ENCODE assay signal across 9 mouse cellular contexts in the genomic region with DNA sequence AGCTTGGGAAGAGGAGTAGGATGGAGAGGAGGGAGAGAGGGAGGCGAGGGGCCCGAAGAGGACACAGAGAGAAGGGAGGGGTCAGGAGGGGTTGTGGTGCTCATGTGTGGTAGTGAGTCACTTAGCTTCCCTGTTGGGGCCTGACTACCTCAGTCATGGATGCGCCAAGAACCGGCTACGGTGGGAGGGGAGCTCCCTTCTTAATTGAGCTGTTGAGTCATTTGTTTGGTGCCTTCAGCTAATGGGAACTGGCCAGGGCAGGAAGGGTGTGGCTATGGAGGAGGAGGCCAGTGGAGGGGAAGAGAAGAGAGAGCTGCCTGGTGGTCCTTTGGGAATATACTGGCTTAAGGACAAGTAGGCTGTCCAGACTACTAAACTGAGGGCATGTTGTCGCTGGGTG.
A peak's percentile ranks its signal among the peaks of the same experiment; 100 is the strongest.
DNase-seq lines count a peak whose midpoint lies in the region; ATAC-seq and TF ChIP-seq lines count a peak whose summit lies in the region.
"Had no signal": no experiment of that assay in that cellular context is flagged by ENCODE, and none has a peak within 500 bp of the region (broad histone marks: within the 10 kb centered on the region; RNA-seq: fewer than 3 reads in every experiment).

No protein-coding gene starts in this region.

- no peak for TF ChIP-seq EP300 in lung, postnatal 0 days (IDR thresholded peaks at IDR 0.05)

- no peak overlapping the region for H3K4me3 ChIP-seq in hindbrain, embryonic 11.5 days (ENCODE audit: low read depth, low read length)
- H3K4me3 ChIP-seq in hindbrain, postnatal 0 days (ENCODE audit: low read length), result no peak overlapping the region
- no peak overlapping the region for H3K4me3 ChIP-seq in heart, embryonic 10.5 days
- H3K4me3 ChIP-seq in lung, postnatal 0 days (ENCODE audit: low read depth, low read length), result no peak overlapping the region

- POLR2A ChIA-PET in Patski (lab: Charles Lee), result no interaction called here

- no peak overlapping the region for H3K4me2 ChIP-seq in hindbrain, embryonic 11.5 days (replicated peaks; ENCODE audit: low read depth, low read length)
- H3K4me2 ChIP-seq in hindbrain, postnatal 0 days (ENCODE audit: low read depth, low read length), result no peak overlapping the region
- no peak overlapping the region for H3K4me2 ChIP-seq in lung, postnatal 0 days (replicated peaks; ENCODE audit: low read depth, low read length)
- H3K4me2 ChIP-seq: lung, embryonic 14.5 days had no signal

- WGBS in hindbrain, embryonic 11.5 days, result 66% methylated on average over 6 of the region's 6 CpGs
- 60% methylated on average over 6 of the region's 6 CpGs for WGBS in hindbrain, postnatal 0 days
- 72% methylated on average over 6 of the region's 6 CpGs for whole genome bisulfite sequencing in heart, embryonic 10.5 days
- WGBS in lung, postnatal 0 days, result 54% methylated on average over 6 of the region's 6 CpGs

- intact Hi-C loops in left cerebral cortex, postnatal 10 days (cut with DNase I), result loop anchor here (5.0 to 10.0 kb wide), 2 partner anchors 91 to 244 kb away; no protein-coding TSS in a partner anchor

- in situ Hi-C loops in Patski (cut with MboI; ENCODE audit: low pct_unique_long_range_greater_than_20kb), result no loop called here

- DNase-seq in hindbrain, embryonic 11.5 days (ENCODE audit: low spot score), result no peak
- DNase-seq in hindbrain, postnatal 0 days (ENCODE audit: low spot score), result no peak
- peak; percentile 41 for DNase-seq in Patski (ENCODE audit: low read depth, low spot score)
- DNase-seq in heart, embryonic 10.5 days (ENCODE audit: low spot score), result no peak
- DNase-seq in lung, postnatal 0 days (ENCODE audit: low spot score), result peak; percentile 74
- DNase-seq in c-Kit-positive CD71-positive TER-119-positive erythroid progenitor cells, embryonic 14.5 days (ENCODE audit: low spot score), result no peak
- DNase-seq in left cerebral cortex, postnatal 10 days (ENCODE audit: extremely low spot score in 1 of 2, low spot score in 2 of 2), result no peak
- DNase-seq: lung, embryonic 14.5 days had no signal

- CTCF ChIA-PET in Patski (lab: Charles Lee), result interaction anchor here (1.0 to 4.9 kb wide), 5 partner anchors 10 to 91 kb away, joined by 3 to 30 read pairs (median 4); no protein-coding TSS in a partner anchor

- no peaks in the 10 kb centered on the region for H3K9me3 ChIP-seq in hindbrain, embryonic 11.5 days (ENCODE audit: control insufficient read depth, low read length)
- no peaks in the 10 kb centered on the region for H3K9me3 ChIP-seq in hindbrain, postnatal 0 days (ENCODE audit: low read length)
- no peaks in the 10 kb centered on the region for H3K9me3 ChIP-seq in heart, embryonic 10.5 days
- H3K9me3 ChIP-seq in lung, postnatal 0 days (ENCODE audit: low read length), result no peaks in the 10 kb centered on the region

- H3K9ac ChIP-seq in hindbrain, embryonic 11.5 days (ENCODE audit: low read depth, low read length), result no peak overlapping the region
- H3K9ac ChIP-seq in hindbrain, postnatal 0 days (replicated peaks; ENCODE audit: low read length), result no peak overlapping the region
- no peak overlapping the region for H3K9ac ChIP-seq in lung, postnatal 0 days (replicated peaks; ENCODE audit: low read depth)
- H3K9ac ChIP-seq: lung, embryonic 14.5 days had no signal

- peaks cover 3% of the 10 kb centered on the region for H3K4me1 ChIP-seq in hindbrain, embryonic 11.5 days (replicated peaks; ENCODE audit: control insufficient read depth, insufficient read depth, low read length)
- H3K4me1 ChIP-seq in hindbrain, postnatal 0 days (ENCODE audit: insufficient read depth, low read length), result peaks cover 13% of the 10 kb centered on the region; the same call in 1 of the 2 replicates
- peaks cover 76% of the 10 kb centered on the region for H3K4me1 ChIP-seq in heart, embryonic 10.5 days
- H3K4me1 ChIP-seq in lung, postnatal 0 days (ENCODE audit: insufficient read depth, low read depth, low read length), result peaks cover 20% of the 10 kb centered on the region

- TF ChIP-seq CTCF in hindbrain, postnatal 0 days (IDR thresholded peaks at IDR 0.05; ENCODE audit: low read depth), result no peak
- TF ChIP-seq CTCF in Patski (IDR thresholded peaks at IDR 0.05), result no peak
- TF ChIP-seq CTCF in lung, postnatal 0 days (IDR thresholded peaks at IDR 0.05), result no peak

- no peaks in the 10 kb centered on the region for H3K36me3 ChIP-seq in hindbrain, embryonic 11.5 days (ENCODE audit: control insufficient read depth, insufficient read depth, low read length)
- no peaks in the 10 kb centered on the region for H3K36me3 ChIP-seq in hindbrain, postnatal 0 days (ENCODE audit: insufficient read depth, low read length)
- H3K36me3 ChIP-seq in heart, embryonic 10.5 days, result peaks cover 18% of the 10 kb centered on the region
- no peaks in the 10 kb centered on the region for H3K36me3 ChIP-seq in lung, postnatal 0 days (ENCODE audit: insufficient read depth, low read length)

- ATAC-seq in hindbrain, embryonic 11.5 days (ENCODE audit: low FRiP score), result 0 out of 2 replicates have a peak, but pooled peaks have one; percentile 21
- no peak for ATAC-seq in hindbrain, postnatal 0 days
- ATAC-seq in Patski, result peak; percentile 51
- ATAC-seq in lung, postnatal 0 days, result peak; percentile 57
- no peak for ATAC-seq in CD4-positive, CD25-positive, alpha-beta regulatory T cell, adult 4 months

- no peak overlapping the region for H3K27ac ChIP-seq in hindbrain, embryonic 11.5 days (ENCODE audit: low read depth, low read length)
- no peak overlapping the region for H3K27ac ChIP-seq in hindbrain, postnatal 0 days
- H3K27ac ChIP-seq in heart, embryonic 10.5 days, result peak overlapping the region; percentile 84
- H3K27ac ChIP-seq in lung, postnatal 0 days (ENCODE audit: low read length), result peak overlapping the region; percentile 51; the same call in 1 of the 2 replicates

- no peaks in the 10 kb centered on the region for H3K27me3 ChIP-seq in hindbrain, embryonic 11.5 days (ENCODE audit: control insufficient read depth, insufficient read depth, low read length)
- H3K27me3 ChIP-seq in hindbrain, postnatal 0 days (ENCODE audit: insufficient read depth, low read length), result no peaks in the 10 kb centered on the region
- no peaks in the 10 kb centered on the region for H3K27me3 ChIP-seq in Patski
- no peaks in the 10 kb centered on the region for H3K27me3 ChIP-seq in heart, embryonic 10.5 days (ENCODE audit: insufficient read depth, poor library complexity, severe bottlenecking)
- H3K27me3 ChIP-seq in lung, postnatal 0 days (replicated peaks; ENCODE audit: insufficient read depth, low read length), result no peaks in the 10 kb centered on the region

Comparison
In these comparisons a context has a peak if more than half of its experiments do, and no peak if none do; other contexts are left out.
1. ATAC-seq: peak in hindbrain, embryonic 11.5 days (single experiment), Patski (single experiment) and lung, postnatal 0 days (single experiment); none in hindbrain, postnatal 0 days (single experiment) and CD4-positive, CD25-positive, alpha-beta regulatory T cell, adult 4 months (single experiment).
2. DNase-seq: peak in Patski (single experiment) and lung, postnatal 0 days (single experiment); none in hindbrain, embryonic 11.5 days (single experiment), hindbrain, postnatal 0 days (single experiment), heart, embryonic 10.5 days (single experiment), c-Kit-positive CD71-positive TER-119-positive erythroid progenitor cells, embryonic 14.5 days (single experiment) and left cerebral cortex, postnatal 10 days (0 of 2).
3. H3K27ac ChIP-seq: peak in heart, embryonic 10.5 days (single experiment) and lung, postnatal 0 days (single experiment); none in hindbrain, embryonic 11.5 days (single experiment) and hindbrain, postnatal 0 days (single experiment).